Mouse (Mus musculus) heart, embryonic 11.5 days (tissue): Measurements from ENCODE around the gene Rapgef4. TPM values are rescaled to one million over a fixed set of nuclear protein-coding genes. Genes with fewer than 3 reads are reported as not detected.

ENCODE experiments used
- ATAC-seq: fragments of 200-750 bp; cut with Nextera tagmentation; replicated peaks from 2 replicates; pipeline ENCODE4 v1.8.0; 2017; ENCODE audit warnings: moderate library complexity; ENCODE audit not compliant: insufficient number of reproducible peaks, low FRiP score, low TSS enrichment
- H3K27ac ChIP-seq: fragments of 300-500 bp; sonication (generic); 2 replicates; pipeline ENCODE4 v1.5.1; 2014; ENCODE audit warnings: mild to moderate bottlenecking, low read depth, low read length
- H3K27me3 ChIP-seq: fragments of 300-500 bp; sonication (generic); 2 replicates; pipeline ENCODE4 v1.6.1; 2014; ENCODE audit warnings: mild to moderate bottlenecking, low read length, mixed read lengths; ENCODE audit not compliant: control insufficient read depth, insufficient read depth
- H3K36me3 ChIP-seq: fragments of 300-500 bp; sonication (generic); 2 replicates; pipeline ENCODE4 v1.6.1; 2014; ENCODE audit warnings: mild to moderate bottlenecking, low read length, moderate library complexity, mixed read lengths; ENCODE audit not compliant: control insufficient read depth, insufficient read depth
- H3K4me1 ChIP-seq: fragments of 300-500 bp; sonication (generic); 2 replicates; pipeline ENCODE4 v1.6.1; 2014; ENCODE audit warnings: low read length; ENCODE audit not compliant: control insufficient read depth, insufficient read depth
- H3K4me2 ChIP-seq: fragments of 300-500 bp; sonication (generic); 2 replicates; pipeline ENCODE4 v1.6.1; 2014; ENCODE audit warnings: mild to moderate bottlenecking, moderate library complexity
- H3K4me3 ChIP-seq: fragments of 300-500 bp; sonication (generic); 2 replicates; pipeline ENCODE4 v1.5.1; 2014; ENCODE audit warnings: low read depth, low read length
- H3K9ac ChIP-seq: fragments of 300-500 bp; sonication (generic); 2 replicates; pipeline ENCODE4 v1.6.1; 2014; ENCODE audit warnings: mild to moderate bottlenecking, low read depth, low read length, moderate library complexity
- H3K9me3 ChIP-seq: fragments of 300-500 bp; sonication (generic); replicated peaks from 2 replicates; pipeline ENCODE4 v1.6.1; 2016; ENCODE audit warnings: low read length; ENCODE audit not compliant: control insufficient read depth
- WGBS: fragments of 180-500 bp; shearing (Covaris S2); extraction: QIAGEN DNeasy Blood & Tissue Kit; methylation state at CpG from one replicate; pipeline ENCODE4 v1.1.7; 2014; ENCODE audit not compliant: insufficient replicate concordance; 5-methylcytosine and 5-hydroxymethylcytosine counted together
- polyA plus RNA-seq: library from polyadenylated mRNA; unstranded; fragments of >200 nt; fragmentation: Nextera tagmentation; extraction: Ambion mirVana; gene quantifications from 2 replicates; pipeline ENCODE4 v1.2.1, GENCODE M21; 2014

Gene Rapgef4
- polyA plus RNA-seq, 1 experiment from 2014 or later: 4.0 TPM

GRCm38 (mm10) chr2:72234943-72235342 is 253.9 kb downstream of the Rapgef4 start:
- peak overlapping the region; percentile 65 for H3K9ac ChIP-seq
- H3K4me2 ChIP-seq: peak overlapping the region; percentile 34
- H3K27me3 ChIP-seq: no peaks in the 10 kb centered on the region
- H3K9me3 ChIP-seq: no peaks in the 10 kb centered on the region
- WGBS: 3% methylated on average over 3 of the region's 3 CpGs
- peak overlapping the region; percentile 97 for H3K27ac ChIP-seq
- no peaks in the 10 kb centered on the region for H3K36me3 ChIP-seq
- no peak for ATAC-seq
- no peak overlapping the region for H3K4me3 ChIP-seq
- H3K4me1 ChIP-seq: peaks cover 17% of the 10 kb centered on the region; the same call in 1 of the 2 replicates

- 29% methylated on average over 12 of the region's 12 CpGs for WGBS
- peak; percentile 74; the same call in 1 of the 2 replicates for ATAC-seq
- Histone ChIP-seq H3K27me3 (no peaks in the 10 kb centered on the region), H3K9ac (peak overlapping the region; percentile 65), H3K4me2 (peak overlapping the region; percentile 34), H3K9me3 (no peaks in the 10 kb centered on the region), H3K36me3 (no peaks in the 10 kb centered on the region), H3K4me3 (no peak overlapping the region), H3K4me1 (peaks cover 17% of the 10 kb centered on the region; the same call in 1 of the 2 replicates), H3K27ac (peak overlapping the region; percentile 97)
These were observed 254.4 kb downstream of the Rapgef4 start for GRCm38 (mm10) chr2:72235361-72235901.

GRCm38 (mm10) chr2:72238421-72238820 is 257.4 kb downstream of the Rapgef4 start:
- no peak overlapping the region for H3K27ac ChIP-seq
- WGBS: 80% methylated on average over 2 of the region's 2 CpGs
- H3K4me2 ChIP-seq: no peak overlapping the region
- no peaks in the 10 kb centered on the region for H3K36me3 ChIP-seq
- peaks cover 33% of the 10 kb centered on the region for H3K4me1 ChIP-seq
- H3K27me3 ChIP-seq: no peaks in the 10 kb centered on the region
- H3K9ac ChIP-seq: no peak overlapping the region
- no peaks in the 10 kb centered on the region for H3K9me3 ChIP-seq
- ATAC-seq: no peak
- no peak overlapping the region for H3K4me3 ChIP-seq

- H3K27me3 ChIP-seq: no peaks in the 10 kb centered on the region
- H3K4me3 ChIP-seq: no peak overlapping the region
- no peak overlapping the region for H3K4me2 ChIP-seq
- 86% methylated on average over 11 of the region's 11 CpGs for WGBS
- H3K36me3 ChIP-seq: no peaks in the 10 kb centered on the region
- H3K9ac ChIP-seq: no peak overlapping the region
- no peak for ATAC-seq
- H3K9me3 ChIP-seq: no peaks in the 10 kb centered on the region
- H3K27ac ChIP-seq: no peak overlapping the region
- H3K4me1 ChIP-seq: peaks cover 34% of the 10 kb centered on the region
These were observed 257.9 kb downstream of the Rapgef4 start for GRCm38 (mm10) chr2:72238925-72239324.

- Histone ChIP-seq H3K4me3 (no peak overlapping the region), H3K36me3 (no peaks in the 10 kb centered on the region), H3K27me3 (no peaks in the 10 kb centered on the region), H3K27ac (no peak overlapping the region), H3K9me3 (no peaks in the 10 kb centered on the region), H3K4me2 (no peak overlapping the region), H3K9ac (no peak overlapping the region), H3K4me1 (peaks cover 34% of the 10 kb centered on the region)
- ATAC-seq: no peak
- 85% methylated on average over 8 of the region's 8 CpGs for WGBS
These were observed 258.4 kb downstream of the Rapgef4 start for GRCm38 (mm10) chr2:72239456-72239855.

- H3K4me1 ChIP-seq: peaks cover 34% of the 10 kb centered on the region
These were observed 259.0 kb downstream of the Rapgef4 start for GRCm38 (mm10) chr2:72239993-72240392.

GRCm38 (mm10) chr2:72240691-72241090 is 259.7 kb downstream of the Rapgef4 start:
- no peak overlapping the region for H3K4me3 ChIP-seq
- H3K27ac ChIP-seq: no peak overlapping the region
- H3K4me2 ChIP-seq: no peak overlapping the region
- 84% methylated on average over 7 of the region's 7 CpGs for WGBS
- H3K9me3 ChIP-seq: no peaks in the 10 kb centered on the region
- no peaks in the 10 kb centered on the region for H3K27me3 ChIP-seq
- H3K4me1 ChIP-seq: peaks cover 29% of the 10 kb centered on the region
- ATAC-seq: no peak
- H3K36me3 ChIP-seq: no peaks in the 10 kb centered on the region
- H3K9ac ChIP-seq: no peak overlapping the region

More at GRCm38 (mm10) chr2:72239993-72240392, 259.0 kb downstream of the Rapgef4 start:
- Histone ChIP-seq H3K9me3 (no peaks in the 10 kb centered on the region), H3K4me2 (no peak overlapping the region), H3K27ac (0 out of 2 replicates have a peak overlapping the region, but pooled peaks have one; percentile 10), H3K4me3 (no peak overlapping the region), H3K27me3 (no peaks in the 10 kb centered on the region), H3K36me3 (no peaks in the 10 kb centered on the region), H3K9ac (no peak overlapping the region)
- ATAC-seq: no peak
- WGBS: 68% methylated on average over 7 of the region's 7 CpGs

GRCm38 (mm10) chr2:72241714-72242472 is 260.9 kb downstream of the Rapgef4 start:
- H3K4me1 ChIP-seq: peaks cover 21% of the 10 kb centered on the region

More at GRCm38 (mm10) chr2:72241714-72242472, 260.9 kb downstream of the Rapgef4 start:
- H3K9ac ChIP-seq: no peak overlapping the region
- no peaks in the 10 kb centered on the region for H3K27me3 ChIP-seq
- no peak overlapping the region for H3K4me3 ChIP-seq
- H3K27ac ChIP-seq: no peak overlapping the region
- ATAC-seq: no peak; the same call in 1 of the 2 replicates
- H3K9me3 ChIP-seq: no peaks in the 10 kb centered on the region
- 44% methylated on average over 14 of the region's 14 CpGs for WGBS
- H3K36me3 ChIP-seq: no peaks in the 10 kb centered on the region
- H3K4me2 ChIP-seq: peak overlapping the region; percentile 43
